Mouse (Mus musculus): ENCODE measurements around the gene Timp2. TPM values are rescaled to one million over a fixed set of nuclear protein-coding genes. Genes with fewer than 3 reads are reported as not detected.
A peak's percentile ranks its signal among the peaks of the same experiment; 100 is the strongest.

Gene Timp2
- polyA plus RNA-seq, 1 experiment from 2014 or later = 74.1 TPM

- Histone ChIP-seq H3K4me1 (replicated peaks; ENCODE audit: control insufficient read depth, insufficient read depth, low read length) (no peaks in the 10 kb centered on the region), H3K9me3 (ENCODE audit: control insufficient read depth, low read length) (no peaks in the 10 kb centered on the region), H3K4me3 (ENCODE audit: low read length) (no peak overlapping the region), H3K4me2 (ENCODE audit: low read depth, low read length) (no peak overlapping the region), H3K27ac (ENCODE audit: low read length) (no peak overlapping the region), H3K36me3 (ENCODE audit: control insufficient read depth, insufficient read depth, low read length) (no peaks in the 10 kb centered on the region; the same call in 1 of the 2 replicates), H3K9ac (ENCODE audit: low read length) (no peak overlapping the region), H3K27me3 (ENCODE audit: control insufficient read depth, insufficient read depth, low read depth, low read length) (no peaks in the 10 kb centered on the region)
- 68% methylated on average over 2 of the region's 2 CpGs for WGBS
- peak; percentile 52; the same call in 1 of the 2 replicates for ATAC-seq (ENCODE audit: low read depth)
These were observed 56.7 kb downstream of the Timp2 start for GRCm38 (mm10) chr11:118298810-118299209.

GRCm38 (mm10) chr11:118297967-118298366, 57.6 kb downstream of the Timp2 start:
- H3K4me1 ChIP-seq (replicated peaks; ENCODE audit: control insufficient read depth, insufficient read depth, low read length) = no peaks in the 10 kb centered on the region
- H3K36me3 ChIP-seq (ENCODE audit: control insufficient read depth, insufficient read depth, low read length) = no peaks in the 10 kb centered on the region; the same call in 1 of the 2 replicates
- H3K4me2 ChIP-seq (ENCODE audit: low read depth, low read length) = no peak overlapping the region
- no peak overlapping the region for H3K27ac ChIP-seq (ENCODE audit: low read length)
- 82% methylated on average over 3 of the region's 3 CpGs for WGBS
- no peak overlapping the region for H3K9ac ChIP-seq (ENCODE audit: low read length)
- no peaks in the 10 kb centered on the region for H3K9me3 ChIP-seq (ENCODE audit: control insufficient read depth, low read length)
- H3K27me3 ChIP-seq (ENCODE audit: control insufficient read depth, insufficient read depth, low read depth, low read length) = no peaks in the 10 kb centered on the region
- no peak for ATAC-seq (ENCODE audit: low read depth)
- no peak overlapping the region for H3K4me3 ChIP-seq (ENCODE audit: low read length)

- 85% methylated on average over 2 of the region's 2 CpGs for WGBS
- no peaks in the 10 kb centered on the region for H3K27me3 ChIP-seq (ENCODE audit: control insufficient read depth, insufficient read depth, low read depth, low read length)
- no peaks in the 10 kb centered on the region for H3K9me3 ChIP-seq (ENCODE audit: control insufficient read depth, low read length)
- no peaks in the 10 kb centered on the region for H3K36me3 ChIP-seq (ENCODE audit: control insufficient read depth, insufficient read depth, low read length)
- peaks cover 4% of the 10 kb centered on the region; the same call in 1 of the 2 replicates for H3K4me1 ChIP-seq (replicated peaks; ENCODE audit: control insufficient read depth, insufficient read depth, low read length)
- no peak overlapping the region for H3K4me2 ChIP-seq (ENCODE audit: low read depth, low read length)
- no peak for ATAC-seq (ENCODE audit: low read depth)
- H3K9ac ChIP-seq (ENCODE audit: low read length) = no peak overlapping the region
- H3K27ac ChIP-seq (ENCODE audit: low read length) = no peak overlapping the region
- H3K4me3 ChIP-seq (ENCODE audit: low read length) = no peak overlapping the region
These were observed 60.5 kb downstream of the Timp2 start for GRCm38 (mm10) chr11:118295026-118295425.

- no peak overlapping the region for H3K9ac ChIP-seq (ENCODE audit: low read length)
- 65% methylated on average over 6 of the region's 6 CpGs for WGBS
- peaks cover 14% of the 10 kb centered on the region for H3K4me1 ChIP-seq (replicated peaks; ENCODE audit: control insufficient read depth, insufficient read depth, low read length)
- H3K27me3 ChIP-seq (ENCODE audit: control insufficient read depth, insufficient read depth, low read depth, low read length) = no peaks in the 10 kb centered on the region
- no peaks in the 10 kb centered on the region for H3K9me3 ChIP-seq (ENCODE audit: control insufficient read depth, low read length)
- no peak for ATAC-seq (ENCODE audit: low read depth)
- H3K27ac ChIP-seq (ENCODE audit: low read length) = no peak overlapping the region
- no peak overlapping the region for H3K4me2 ChIP-seq (ENCODE audit: low read depth, low read length)
- H3K36me3 ChIP-seq (ENCODE audit: control insufficient read depth, insufficient read depth, low read length) = no peaks in the 10 kb centered on the region
- H3K4me3 ChIP-seq (ENCODE audit: low read length) = no peak overlapping the region
These were observed 62.9 kb downstream of the Timp2 start for GRCm38 (mm10) chr11:118292671-118293070.

GRCm38 (mm10) chr11:118289999-118290889, 65.3 kb downstream of the Timp2 start, which contains the start of gene Usp36:
Gene Usp36 (minus strand): TSS chr11:118290244.
- no peaks in the 10 kb centered on the region for H3K9me3 ChIP-seq (ENCODE audit: control insufficient read depth, low read length)
- under 1% methylated on average over 68 of the region's 68 CpGs for WGBS

GRCm38 (mm10) chr11:118289562-118289961, 66.0 kb downstream of the Timp2 start:
- Histone ChIP-seq H3K4me2 (ENCODE audit: low read depth, low read length) (peak overlapping the region; percentile 95), H3K27me3 (ENCODE audit: control insufficient read depth, insufficient read depth, low read depth, low read length) (no peaks in the 10 kb centered on the region), H3K36me3 (ENCODE audit: control insufficient read depth, insufficient read depth, low read length) (peaks cover 17% of the 10 kb centered on the region), H3K4me1 (replicated peaks; ENCODE audit: control insufficient read depth, insufficient read depth, low read length) (peaks cover 14% of the 10 kb centered on the region), H3K9me3 (ENCODE audit: control insufficient read depth, low read length) (no peaks in the 10 kb centered on the region), H3K27ac (ENCODE audit: low read length) (peak overlapping the region; percentile 80), H3K4me3 (ENCODE audit: low read length) (peak overlapping the region; percentile 97), H3K9ac (ENCODE audit: low read length) (peak overlapping the region; percentile 91)
- no peak; the same call in 1 of the 2 replicates for ATAC-seq (ENCODE audit: low read depth)
- 0% methylated on average over 22 of the region's 22 CpGs for WGBS

More at GRCm38 (mm10) chr11:118289999-118290889, 65.3 kb downstream of the Timp2 start, which contains the start of gene Usp36:
- H3K4me2 ChIP-seq (ENCODE audit: low read depth, low read length) = peak within 1 kb of the TSS; percentile 95
- no peaks in the 10 kb centered on the region for H3K27me3 ChIP-seq (ENCODE audit: control insufficient read depth, insufficient read depth, low read depth, low read length)
- peaks cover 10% of the 10 kb centered on the region for H3K36me3 ChIP-seq (ENCODE audit: control insufficient read depth, insufficient read depth, low read length)
- peaks cover 14% of the 10 kb centered on the region for H3K4me1 ChIP-seq (replicated peaks; ENCODE audit: control insufficient read depth, insufficient read depth, low read length)
- H3K9ac ChIP-seq (ENCODE audit: low read length) = peak within 1 kb of the TSS; percentile 91
- ATAC-seq (ENCODE audit: low read depth) = peak; percentile 97
- H3K27ac ChIP-seq (ENCODE audit: low read length) = peak within 1 kb of the TSS; percentile 86
- H3K4me3 ChIP-seq (ENCODE audit: low read length) = peak within 1 kb of the TSS; percentile 97

GRCm38 (mm10) chr11:118289037-118289511, 66.5 kb downstream of the Timp2 start:
- no peak for ATAC-seq (ENCODE audit: low read depth)
- peak overlapping the region; percentile 80; the same call in 1 of the 2 replicates for H3K27ac ChIP-seq (ENCODE audit: low read length)
- H3K4me3 ChIP-seq (ENCODE audit: low read length) = peak overlapping the region; percentile 97
- H3K36me3 ChIP-seq (ENCODE audit: control insufficient read depth, insufficient read depth, low read length) = peaks cover 22% of the 10 kb centered on the region
- WGBS = under 1% methylated on average over 16 of the region's 16 CpGs
- H3K27me3 ChIP-seq (ENCODE audit: control insufficient read depth, insufficient read depth, low read depth, low read length) = no peaks in the 10 kb centered on the region
- H3K9me3 ChIP-seq (ENCODE audit: control insufficient read depth, low read length) = no peaks in the 10 kb centered on the region
- H3K9ac ChIP-seq (ENCODE audit: low read length) = peak overlapping the region; percentile 91
- H3K4me1 ChIP-seq (replicated peaks; ENCODE audit: control insufficient read depth, insufficient read depth, low read length) = peaks cover 14% of the 10 kb centered on the region
- H3K4me2 ChIP-seq (ENCODE audit: low read depth, low read length) = peak overlapping the region; percentile 95

- Histone ChIP-seq H3K27ac (ENCODE audit: low read length) (no peak overlapping the region), H3K4me2 (ENCODE audit: low read depth, low read length) (no peak overlapping the region), H3K9me3 (ENCODE audit: control insufficient read depth, low read length) (no peaks in the 10 kb centered on the region), H3K27me3 (ENCODE audit: control insufficient read depth, insufficient read depth, low read depth, low read length) (no peaks in the 10 kb centered on the region), H3K4me1 (replicated peaks; ENCODE audit: control insufficient read depth, insufficient read depth, low read length) (peaks cover 14% of the 10 kb centered on the region), H3K4me3 (ENCODE audit: low read length) (no peak overlapping the region), H3K9ac (ENCODE audit: low read length) (no peak overlapping the region), H3K36me3 (ENCODE audit: control insufficient read depth, insufficient read depth, low read length) (peaks cover 33% of the 10 kb centered on the region)
- no peak for ATAC-seq (ENCODE audit: low read depth)
- WGBS = 86% methylated on average over 9 of the region's 9 CpGs
These were observed 68.0 kb downstream of the Timp2 start for GRCm38 (mm10) chr11:118287573-118287972.

GRCm38 (mm10) chr11:118286434-118286833, 69.1 kb downstream of the Timp2 start:
- Histone ChIP-seq H3K4me2 (ENCODE audit: low read depth, low read length) (no peak overlapping the region), H3K9ac (ENCODE audit: low read length) (no peak overlapping the region), H3K27ac (ENCODE audit: low read length) (peak overlapping the region; percentile 77), H3K27me3 (ENCODE audit: control insufficient read depth, insufficient read depth, low read depth, low read length) (no peaks in the 10 kb centered on the region), H3K4me3 (ENCODE audit: low read length) (no peak overlapping the region), H3K36me3 (ENCODE audit: control insufficient read depth, insufficient read depth, low read length) (peaks cover 39% of the 10 kb centered on the region), H3K4me1 (replicated peaks; ENCODE audit: control insufficient read depth, insufficient read depth, low read length) (peaks cover 14% of the 10 kb centered on the region), H3K9me3 (ENCODE audit: control insufficient read depth, low read length) (no peaks in the 10 kb centered on the region)
- WGBS = 78% methylated on average over 9 of the region's 9 CpGs
- ATAC-seq (ENCODE audit: low read depth) = no peak

All from lung, embryonic 16.5 days (tissue).